In genomic region chr4:117004649-117005048, GRCm38 (mm10) we compare ENCODE assay signal across 16 mouse cellular contexts.
"Had no signal": no experiment of that assay in that cellular context is flagged by ENCODE, and none has a peak within 500 bp of the region (broad histone marks: within the 10 kb centered on the region; RNA-seq: fewer than 3 reads in every experiment).

No protein-coding gene starts in this region.

- H3K4me1 ChIP-seq: neural tube, embryonic 12.5 days; neural tube, embryonic 15.5 days; stomach, embryonic 15.5 days had no signal

- H3K9me3 ChIP-seq: neural tube, embryonic 12.5 days; neural tube, embryonic 13.5 days; neural tube, embryonic 15.5 days; stomach, embryonic 15.5 days had no signal

- H3K4me2 ChIP-seq: neural tube, embryonic 12.5 days; neural tube, embryonic 13.5 days; neural tube, embryonic 15.5 days; stomach, embryonic 15.5 days had no signal

- H3K27ac ChIP-seq: neural tube, embryonic 12.5 days; neural tube, embryonic 13.5 days; neural tube, embryonic 15.5 days; stomach, embryonic 15.5 days; stomach, postnatal 0 days had no signal

- H3K9ac ChIP-seq: neural tube, embryonic 12.5 days; neural tube, embryonic 13.5 days; neural tube, embryonic 15.5 days; stomach, embryonic 15.5 days had no signal

- DNase-seq: retina, postnatal 1 day; right cerebral cortex, adult 18-20 months; right cerebral cortex, postnatal 14 days; right cerebral cortex, postnatal 25 days; right cerebral cortex, postnatal 4 days; thymus, adult 18-20 months; thymus, adult 2 months; thymus, postnatal 14 days; thymus, postnatal 25 days; thymus, postnatal 36 days; thymus, postnatal 4 days had no signal

- H3K27me3 ChIP-seq: neural tube, embryonic 12.5 days; neural tube, embryonic 13.5 days; neural tube, embryonic 15.5 days; stomach, embryonic 15.5 days had no signal

- H3K4me3 ChIP-seq: neural tube, embryonic 12.5 days; neural tube, embryonic 13.5 days; neural tube, embryonic 15.5 days; stomach, embryonic 15.5 days had no signal
